Mouse (Mus musculus): ENCODE data around the gene 4922502D21Rik. TPM values are rescaled to one million over a fixed set of nuclear protein-coding genes. Genes with fewer than 3 reads are reported as not detected.

4922502D21Rik gene
- total and polyA plus RNA-seq, 2 experiments from 2014 or later, result not detected

DNA sequence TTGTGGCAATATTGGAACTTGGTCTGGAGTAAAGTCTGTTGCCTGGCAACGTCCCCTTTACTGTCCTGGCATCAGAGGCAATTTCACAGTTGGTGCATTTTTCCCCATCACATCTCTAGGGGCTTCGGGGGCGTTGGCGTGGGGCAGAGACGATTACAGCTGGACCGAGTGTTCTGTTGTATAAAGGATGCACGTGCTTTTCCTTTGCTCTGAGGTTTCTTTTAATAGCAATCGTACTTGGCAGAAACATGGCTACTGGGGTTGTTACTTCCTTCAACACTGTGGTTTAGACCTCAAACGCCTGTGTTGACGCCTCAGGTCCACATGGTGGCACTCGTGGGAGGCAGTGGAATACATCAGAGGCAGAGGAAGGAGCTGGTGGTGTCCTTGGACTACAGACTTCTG is 2.1 kb upstream of the 4922502D21Rik start:
- H3K27me3 ChIP-seq (ENCODE audit: insufficient read depth, low read length), result no peaks in the 10 kb centered on the region
- H3K27ac ChIP-seq, result no peak overlapping the region
- peak overlapping the region; percentile 49 for H3K4me2 ChIP-seq (ENCODE audit: low read depth, low read length)
- H3K9ac ChIP-seq (replicated peaks; ENCODE audit: low read length), result no peak overlapping the region
- peak overlapping the region; percentile 22 for H3K4me3 ChIP-seq (ENCODE audit: low read length)
- 11% methylated on average over 11 of the region's 11 CpGs for WGBS
- H3K4me1 ChIP-seq (ENCODE audit: insufficient read depth, low read length), result no peaks in the 10 kb centered on the region
- DNase-seq (ENCODE audit: low spot score) (peak; percentile 86), ATAC-seq (peak; percentile 96)
- no peaks in the 10 kb centered on the region for H3K9me3 ChIP-seq (ENCODE audit: low read length)
- TF ChIP-seq CTCF (IDR thresholded peaks at IDR 0.05; ENCODE audit: low read depth), result peak; percentile 85
- no peaks in the 10 kb centered on the region for H3K36me3 ChIP-seq (ENCODE audit: insufficient read depth, low read length)

DNA sequence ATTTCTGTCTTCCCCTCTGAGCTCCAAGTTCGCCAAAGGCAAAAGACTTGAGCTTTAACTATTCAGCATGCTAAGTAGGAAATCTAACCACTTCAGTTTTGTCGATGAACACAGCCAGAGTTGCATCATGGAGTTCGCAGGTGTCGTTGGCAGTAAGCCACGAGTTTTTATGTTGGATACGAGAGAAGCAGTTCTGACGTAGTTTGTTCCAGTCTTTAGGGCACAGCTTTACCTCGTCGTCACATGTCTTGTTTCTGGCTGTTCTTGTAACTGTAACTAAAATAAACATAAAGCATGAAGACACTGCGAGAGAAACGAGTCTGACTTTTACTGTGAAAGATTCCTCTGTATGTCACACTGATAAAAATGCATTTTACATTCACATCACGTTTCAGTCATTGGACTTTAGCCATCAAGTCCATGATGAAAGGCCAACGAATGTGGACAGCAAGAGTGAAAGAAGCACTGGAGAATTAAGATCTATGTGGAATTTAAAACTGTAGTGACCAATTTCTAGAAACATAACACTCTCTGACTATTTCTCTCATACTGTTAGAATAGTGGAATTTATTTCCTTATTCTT is 4.9 kb downstream of the 4922502D21Rik start:
- H3K4me1 ChIP-seq (ENCODE audit: insufficient read depth, low read length), result no peaks in the 10 kb centered on the region
- DNase-seq (ENCODE audit: low spot score), result peak; percentile 66
- no peaks in the 10 kb centered on the region for H3K9me3 ChIP-seq (ENCODE audit: low read length)
- no peaks in the 10 kb centered on the region for H3K36me3 ChIP-seq (ENCODE audit: insufficient read depth, low read length)
- H3K4me2 ChIP-seq (ENCODE audit: low read depth, low read length), result peak overlapping the region; percentile 19; the same call in 1 of the 2 replicates
- TF ChIP-seq CTCF (IDR thresholded peaks at IDR 0.05; ENCODE audit: low read depth), result no peak
- no peak overlapping the region for H3K27ac ChIP-seq
- H3K9ac ChIP-seq (replicated peaks; ENCODE audit: low read length), result no peak overlapping the region
- no peak overlapping the region for H3K4me3 ChIP-seq (ENCODE audit: low read length)
- no peak for ATAC-seq
- 44% methylated on average over 13 of the region's 13 CpGs for WGBS
- H3K27me3 ChIP-seq (ENCODE audit: insufficient read depth, low read length), result no peaks in the 10 kb centered on the region

DNA sequence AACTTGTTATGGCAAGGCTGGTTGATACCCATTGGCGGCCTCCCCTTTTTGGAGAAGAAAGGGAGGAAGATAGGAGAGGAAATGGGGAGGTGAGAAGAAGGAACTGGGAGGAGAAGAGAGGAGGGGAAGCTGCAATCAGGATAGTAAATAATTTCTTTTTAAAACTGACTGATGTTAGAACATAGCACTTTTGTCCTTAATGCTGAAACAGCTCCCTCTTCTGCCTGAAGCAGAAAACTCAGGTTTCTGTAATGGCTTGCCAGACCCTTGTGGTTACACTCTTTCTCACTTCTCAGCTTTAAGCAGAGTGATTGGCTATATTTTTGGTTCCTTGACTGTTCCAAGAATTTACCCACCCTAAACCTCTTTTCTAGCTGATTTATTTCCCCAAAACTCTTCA is 5.6 kb downstream of the 4922502D21Rik start:
- Histone ChIP-seq H3K9ac (replicated peaks; ENCODE audit: low read length) (no peak overlapping the region), H3K9me3 (ENCODE audit: low read length) (no peaks in the 10 kb centered on the region), H3K4me2 (ENCODE audit: low read depth, low read length) (peak overlapping the region; percentile 19; the same call in 1 of the 2 replicates), H3K27ac (no peak overlapping the region), H3K4me1 (ENCODE audit: insufficient read depth, low read length) (no peaks in the 10 kb centered on the region), H3K27me3 (ENCODE audit: insufficient read depth, low read length) (no peaks in the 10 kb centered on the region), H3K36me3 (ENCODE audit: insufficient read depth, low read length) (no peaks in the 10 kb centered on the region), H3K4me3 (ENCODE audit: low read length) (no peak overlapping the region)
- TF ChIP-seq CTCF (IDR thresholded peaks at IDR 0.05; ENCODE audit: low read depth), result peak; percentile 26; the same call in 1 of the 2 replicates
- WGBS, result 84% methylated on average over 1 of the region's 1 CpGs
- DNase-seq (ENCODE audit: low spot score) (no peak), ATAC-seq (no peak)

DNA sequence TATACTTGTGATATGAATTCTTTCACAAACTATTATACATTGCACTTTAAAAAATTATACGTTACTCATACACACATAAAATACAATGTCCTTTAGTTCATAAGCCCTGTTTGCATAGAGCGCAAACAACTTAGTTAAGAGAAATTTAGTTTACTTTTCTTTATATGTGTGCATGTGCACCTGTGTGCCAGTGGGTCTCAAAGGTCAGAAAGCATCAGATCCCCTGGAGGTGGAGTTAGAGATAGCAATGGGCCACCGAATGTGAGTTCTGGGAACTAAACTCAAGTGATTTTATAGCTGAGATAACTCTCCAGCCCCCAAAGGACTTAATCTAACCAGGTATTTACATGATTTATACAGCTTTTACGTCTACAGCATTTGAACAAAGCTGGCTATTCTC is 12.3 kb downstream of the 4922502D21Rik start:
- TF ChIP-seq CTCF (IDR thresholded peaks at IDR 0.05; ENCODE audit: low read depth), result no peak
- no peak overlapping the region for H3K27ac ChIP-seq
- no peaks in the 10 kb centered on the region for H3K9me3 ChIP-seq (ENCODE audit: low read length)
- H3K4me3 ChIP-seq (ENCODE audit: low read length), result no peak overlapping the region
- no peaks in the 10 kb centered on the region for H3K36me3 ChIP-seq (ENCODE audit: insufficient read depth, low read length)
- no peaks in the 10 kb centered on the region for H3K4me1 ChIP-seq (ENCODE audit: insufficient read depth, low read length)
- 76% methylated on average over 4 of the region's 4 CpGs for WGBS
- no peak overlapping the region for H3K4me2 ChIP-seq (ENCODE audit: low read depth, low read length)
- no peak for DNase-seq (ENCODE audit: low spot score)
- no peaks in the 10 kb centered on the region for H3K27me3 ChIP-seq (ENCODE audit: insufficient read depth, low read length)
- H3K9ac ChIP-seq (replicated peaks; ENCODE audit: low read length), result no peak overlapping the region
- ATAC-seq, result no peak

DNA sequence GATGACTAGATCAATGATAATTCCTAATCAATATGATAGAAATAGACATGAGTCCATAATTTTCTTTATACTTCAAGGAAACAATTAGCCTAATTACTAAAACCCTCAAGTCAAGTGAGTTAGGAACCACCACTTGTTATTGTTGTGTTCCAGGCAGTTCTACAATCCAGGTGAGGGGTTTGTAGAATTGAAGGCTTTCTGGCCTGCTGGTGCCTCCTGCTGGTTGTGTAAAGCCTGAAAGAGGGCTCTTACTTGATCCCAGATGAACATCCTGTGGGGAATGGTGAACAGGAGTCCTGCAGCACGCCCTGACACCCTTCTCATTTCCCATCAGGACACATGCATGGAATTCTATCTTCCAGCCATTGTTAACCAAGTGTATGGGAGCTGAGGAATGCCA is 13.2 kb downstream of the 4922502D21Rik start:
- Histone ChIP-seq H3K27ac (no peak overlapping the region), H3K9ac (replicated peaks; ENCODE audit: low read length) (no peak overlapping the region), H3K4me3 (ENCODE audit: low read length) (no peak overlapping the region), H3K27me3 (ENCODE audit: insufficient read depth, low read length) (no peaks in the 10 kb centered on the region), H3K9me3 (ENCODE audit: low read length) (no peaks in the 10 kb centered on the region), H3K4me1 (ENCODE audit: insufficient read depth, low read length) (no peaks in the 10 kb centered on the region), H3K4me2 (ENCODE audit: low read depth, low read length) (no peak overlapping the region), H3K36me3 (ENCODE audit: insufficient read depth, low read length) (no peaks in the 10 kb centered on the region)
- no peak for ATAC-seq
- WGBS, result 53% methylated on average over 1 of the region's 1 CpGs
- DNase-seq (ENCODE audit: low spot score), result no peak
- no peak for TF ChIP-seq CTCF (IDR thresholded peaks at IDR 0.05; ENCODE audit: low read depth)

DNA sequence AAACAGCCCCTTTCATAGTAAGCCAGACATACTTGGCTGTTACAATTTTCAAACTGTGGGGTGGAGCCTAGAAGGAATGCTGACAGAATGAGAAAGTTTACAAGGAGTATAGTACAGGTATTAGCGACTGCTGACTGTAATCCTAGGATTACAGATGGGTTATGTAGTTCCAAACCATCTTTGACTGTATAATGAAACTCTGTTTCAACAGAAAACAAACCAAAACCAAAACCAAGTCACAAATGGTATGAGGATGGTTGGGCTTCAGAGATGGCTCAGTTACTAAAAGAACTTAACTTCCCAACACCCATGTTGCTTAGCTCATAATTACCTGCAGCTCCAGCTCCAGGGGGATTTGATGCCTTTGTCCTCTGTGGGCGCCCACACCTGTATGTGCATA is 15.1 kb downstream of the 4922502D21Rik start:
- H3K4me3 ChIP-seq (ENCODE audit: low read length), result no peak overlapping the region
- TF ChIP-seq CTCF (IDR thresholded peaks at IDR 0.05; ENCODE audit: low read depth), result no peak
- H3K27me3 ChIP-seq (ENCODE audit: insufficient read depth, low read length), result no peaks in the 10 kb centered on the region
- H3K36me3 ChIP-seq (ENCODE audit: insufficient read depth, low read length), result no peaks in the 10 kb centered on the region
- H3K4me2 ChIP-seq (ENCODE audit: low read depth, low read length), result no peak overlapping the region
- no peak overlapping the region for H3K27ac ChIP-seq
- 80% methylated on average over 2 of the region's 2 CpGs for WGBS
- no peak overlapping the region for H3K9ac ChIP-seq (replicated peaks; ENCODE audit: low read length)
- ATAC-seq, result no peak
- H3K4me1 ChIP-seq (ENCODE audit: insufficient read depth, low read length), result no peaks in the 10 kb centered on the region
- DNase-seq (ENCODE audit: low spot score), result no peak
- no peaks in the 10 kb centered on the region for H3K9me3 ChIP-seq (ENCODE audit: low read length)

DNA sequence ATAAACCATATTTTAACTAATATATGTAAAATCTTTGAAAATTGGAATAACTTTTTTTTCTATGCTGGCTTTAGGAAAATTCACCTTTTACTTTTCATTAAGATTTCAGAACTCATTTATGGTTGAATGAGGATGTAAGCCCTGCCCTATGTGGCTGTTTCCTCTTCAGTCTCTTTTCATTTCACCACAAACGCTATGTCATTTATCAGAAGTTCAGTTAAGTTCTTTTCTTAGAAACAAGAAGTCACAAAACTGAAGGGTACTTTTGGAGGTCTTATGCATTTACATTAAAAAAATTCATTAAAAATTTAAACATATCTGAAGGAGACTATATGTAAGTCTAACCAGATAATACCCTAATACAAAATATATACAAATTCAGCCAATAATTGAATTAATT is 15.9 kb downstream of the 4922502D21Rik start:
- no peak for ATAC-seq
- Histone ChIP-seq H3K9me3 (ENCODE audit: low read length) (no peaks in the 10 kb centered on the region), H3K36me3 (ENCODE audit: insufficient read depth, low read length) (no peaks in the 10 kb centered on the region), H3K9ac (replicated peaks; ENCODE audit: low read length) (no peak overlapping the region), H3K4me3 (ENCODE audit: low read length) (no peak overlapping the region), H3K27me3 (ENCODE audit: insufficient read depth, low read length) (no peaks in the 10 kb centered on the region), H3K27ac (no peak overlapping the region), H3K4me2 (ENCODE audit: low read depth, low read length) (no peak overlapping the region), H3K4me1 (ENCODE audit: insufficient read depth, low read length) (no peaks in the 10 kb centered on the region)
- no peak for DNase-seq (ENCODE audit: low spot score)
- 81% methylated on average over 1 of the region's 1 CpGs for WGBS
- no peak for TF ChIP-seq CTCF (IDR thresholded peaks at IDR 0.05; ENCODE audit: low read depth)
